Mouse (Mus musculus) neutrophil, adult 5-6 weeks (primary cell): ENCODE results near the gene Osbp. TPM values are rescaled to one million over a fixed set of nuclear protein-coding genes. Genes with fewer than 3 reads are reported as not detected.
"Not testable (repeated sequence)": the region's sequence is repeated elsewhere in the genome, so short reads cannot be mapped to it uniquely, and the experiment has no call there.

ENCODE experiments used
- ATAC-seq: fragments of 151-379, 151-347 bp; 2 replicates; pipeline ENCODE4 v1.8.0; 2017; ENCODE audit warnings: mild to moderate bottlenecking, moderate TSS enrichment; ENCODE audit not compliant: insufficient number of reproducible peaks, poor library complexity, low FRiP score, severe bottlenecking; ENCODE audit errors: extremely low read depth
- total RNA-seq: library from RNA; stranded (forward); fragments of 200-1000 nt; gene quantifications from 2 replicates; pipeline ENCODE4 v1.2.3, GENCODE M21; 2017

Osbp gene
- total RNA-seq, result 39.0 and 42.6 TPM in 2 replicates

GRCm38 (mm10) chr19:11965023-11965942, at the start of gene Osbp:
Gene Osbp, plus strand, starts transcription at chr19:11965941.
- ATAC-seq, result peak; percentile 90

GRCm38 (mm10) chr19:11922068-11922467, 43.7 kb upstream of the Osbp start:
- no peak for ATAC-seq

- not testable (repeated sequence) for ATAC-seq
These were observed 43.2 kb upstream of the Osbp start for GRCm38 (mm10) chr19:11922515-11922914.

GRCm38 (mm10) chr19:11926380-11926779, 39.4 kb upstream of the Osbp start:
- no peak for ATAC-seq

- ATAC-seq, result no peak
These were observed 37.6 kb upstream of the Osbp start for GRCm38 (mm10) chr19:11928025-11928748.

- ATAC-seq, result not testable (repeated sequence)
These were observed 19.3 kb upstream of the Osbp start for GRCm38 (mm10) chr19:11946460-11946859.

- no peak for ATAC-seq
These were observed 15.9 kb upstream of the Osbp start for GRCm38 (mm10) chr19:11949878-11950277.

- no peak for ATAC-seq
These were observed 15.0 kb upstream of the Osbp start for GRCm38 (mm10) chr19:11950747-11951146.

- no peak for ATAC-seq
These were observed 11.5 kb upstream of the Osbp start for GRCm38 (mm10) chr19:11954206-11954605.

- ATAC-seq, result no peak
These were observed 9.1 kb upstream of the Osbp start for GRCm38 (mm10) chr19:11956636-11957035.

- no peak for ATAC-seq
These were observed 8.3 kb upstream of the Osbp start for GRCm38 (mm10) chr19:11957396-11957795.

GRCm38 (mm10) chr19:11957846-11958245, 7.9 kb upstream of the Osbp start:
- no peak for ATAC-seq

GRCm38 (mm10) chr19:11964266-11964665, 1.5 kb upstream of the Osbp start:
- no peak for ATAC-seq

GRCm38 (mm10) chr19:11966201-11966636, 478 bp downstream of the Osbp start:
- ATAC-seq, result no peak

GRCm38 (mm10) chr19:11969155-11970050, 3.7 kb downstream of the Osbp start:
- ATAC-seq, result no peak

GRCm38 (mm10) chr19:11973511-11974222, 7.9 kb downstream of the Osbp start:
- peak; percentile 61 for ATAC-seq

GRCm38 (mm10) chr19:11974223-11974540, 8.4 kb downstream of the Osbp start:
- no peak for ATAC-seq

GRCm38 (mm10) chr19:11975683-11976082, 9.9 kb downstream of the Osbp start:
- no peak for ATAC-seq

GRCm38 (mm10) chr19:11977363-11977762, 11.6 kb downstream of the Osbp start:
- ATAC-seq, result no peak
